Mouse (Mus musculus): ENCODE data around the gene Tepp.

Gene Tepp

DNA sequence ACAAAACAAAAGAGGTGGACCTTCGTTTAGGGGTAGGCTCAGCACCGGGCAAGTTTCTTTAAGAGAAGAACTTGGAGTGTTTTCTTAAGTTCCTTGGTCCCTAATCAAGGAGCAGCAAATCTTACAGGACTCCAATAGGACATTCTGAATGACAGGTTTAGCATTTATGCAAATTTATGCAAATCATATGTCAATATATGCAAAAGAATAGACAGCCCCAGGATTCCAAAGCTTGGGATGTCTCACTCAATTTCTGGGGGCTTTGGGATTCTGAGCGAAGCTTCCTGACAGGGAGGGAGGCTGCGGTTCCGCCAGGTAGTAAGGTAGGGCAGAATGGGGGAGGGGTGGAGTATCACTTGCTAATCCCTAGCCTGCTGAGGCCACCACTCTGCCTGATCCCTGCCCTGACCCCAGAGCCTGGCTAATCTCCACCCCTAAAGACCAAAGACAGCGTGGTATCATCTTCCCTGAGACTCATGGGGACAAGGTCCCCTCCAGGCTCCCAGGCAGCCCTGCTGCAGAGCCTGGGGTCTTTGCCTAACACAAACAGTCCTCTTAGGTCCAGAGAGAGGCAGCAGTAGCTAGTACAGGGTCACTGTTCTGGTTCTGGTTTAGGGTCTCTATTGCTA, at the start of gene Tepp:
TSS of gene Tepp (plus strand) at position 225 of the 629 bp plus-strand sequence.
- DNase-seq (ENCODE audit: low spot score in 2 of 2), result no peak

DNA sequence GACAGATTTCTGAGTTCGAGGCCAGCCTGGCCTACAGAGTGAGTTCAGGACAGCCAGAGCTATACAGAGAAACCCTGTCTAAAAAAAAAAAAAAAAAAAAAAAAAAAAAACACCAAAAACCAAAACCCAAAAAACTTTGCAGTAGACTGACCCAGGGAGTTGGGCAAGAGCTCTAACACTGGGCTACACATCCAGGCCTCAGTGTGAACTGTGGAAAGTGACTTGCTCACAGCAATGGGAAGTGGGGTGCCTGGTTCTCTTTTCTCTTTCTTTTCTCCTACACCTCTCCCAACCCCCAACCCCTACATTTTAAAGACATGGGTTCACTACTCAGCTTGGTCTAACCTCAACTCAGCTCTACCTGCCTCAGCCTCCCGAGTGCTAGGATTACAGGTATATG, 48.2 kb upstream of the Tepp start:
- DNase-seq (ENCODE audit: low spot score in 2 of 2), result no peak

DNA sequence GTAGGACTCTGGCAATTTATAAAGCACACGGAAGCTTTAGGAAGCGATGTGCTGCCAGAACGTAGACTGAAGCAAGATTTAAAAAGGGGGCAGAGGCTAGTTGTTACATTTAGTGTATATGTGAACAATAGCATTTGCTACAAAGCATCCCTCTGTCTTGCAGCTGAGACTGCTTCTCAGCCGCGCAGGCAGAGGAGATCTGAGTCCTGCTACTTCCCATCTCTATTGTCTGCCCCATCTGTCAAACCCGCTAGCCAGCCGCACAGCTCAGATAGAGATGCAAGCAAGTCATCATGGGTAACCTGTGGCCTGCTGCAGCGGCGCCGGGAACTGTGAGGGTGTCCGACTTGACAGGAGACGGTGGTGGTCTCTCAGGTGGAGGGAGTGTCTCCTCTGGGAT, 39.9 kb upstream of the Tepp start:
- no peak for DNase-seq (ENCODE audit: low spot score in 2 of 2)

DNA sequence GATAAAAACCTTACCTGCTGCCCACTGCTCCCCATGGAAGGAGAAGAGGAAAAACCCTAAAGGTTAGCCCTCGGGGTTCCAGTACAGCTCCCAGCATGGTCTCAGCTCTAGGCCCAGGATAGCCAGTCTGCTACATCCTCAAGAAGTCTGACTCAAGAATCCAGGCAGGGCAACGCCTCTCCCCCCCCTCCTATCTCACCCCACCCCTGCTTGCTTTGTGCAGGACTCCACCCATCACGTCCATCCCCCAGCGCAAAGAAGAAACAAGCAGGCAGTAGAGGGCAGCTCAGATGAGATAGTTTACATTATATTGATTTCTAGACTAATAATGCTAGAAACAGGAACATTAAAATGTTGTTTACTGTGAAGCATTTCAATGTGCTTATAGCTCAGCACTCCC, 38.5 kb upstream of the Tepp start:
- no peak for DNase-seq (ENCODE audit: low spot score in 2 of 2)

DNA sequence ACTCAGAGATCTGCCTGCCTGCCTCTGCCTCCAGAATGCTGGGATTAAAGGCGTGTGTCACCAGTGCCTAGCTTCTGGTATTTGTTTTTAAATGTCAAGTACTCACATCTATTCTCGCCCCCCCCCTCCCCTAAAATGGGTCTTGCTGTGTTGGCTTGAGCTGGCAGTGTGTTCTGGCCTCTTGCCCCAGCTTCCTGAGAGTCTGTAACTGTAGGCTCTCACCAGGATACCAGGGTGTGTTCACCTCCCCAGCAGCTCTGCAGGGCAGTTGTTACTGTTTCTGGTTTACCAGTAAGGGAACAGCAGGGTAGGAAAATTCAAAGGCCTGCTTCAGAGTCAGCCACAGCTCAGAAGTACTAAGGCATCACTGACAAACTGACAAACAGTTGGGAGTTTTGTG, 37.5 kb upstream of the Tepp start:
- DNase-seq (ENCODE audit: low spot score in 2 of 2), result no peak

DNA sequence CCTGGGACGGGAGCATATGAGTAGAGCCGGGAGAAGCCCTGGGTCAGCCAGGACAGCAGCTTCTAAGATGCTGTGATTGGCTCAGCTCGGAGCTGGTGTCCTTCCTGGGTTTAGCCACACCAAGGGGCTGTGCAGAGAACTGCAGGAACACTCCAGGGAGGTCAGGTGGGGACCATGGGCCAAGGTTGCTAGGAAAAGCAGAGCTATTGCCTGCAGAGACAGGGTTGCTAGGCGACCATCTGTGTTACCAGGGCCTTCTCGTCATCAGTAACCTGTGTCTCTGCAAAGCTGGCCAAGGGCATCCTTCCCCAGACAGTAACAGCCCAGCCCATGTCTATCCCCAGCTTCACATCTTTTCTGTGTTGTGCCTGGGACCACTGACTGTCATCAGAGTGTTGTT, 28.9 kb upstream of the Tepp start:
- no peak for DNase-seq (ENCODE audit: low spot score in 2 of 2)

DNA sequence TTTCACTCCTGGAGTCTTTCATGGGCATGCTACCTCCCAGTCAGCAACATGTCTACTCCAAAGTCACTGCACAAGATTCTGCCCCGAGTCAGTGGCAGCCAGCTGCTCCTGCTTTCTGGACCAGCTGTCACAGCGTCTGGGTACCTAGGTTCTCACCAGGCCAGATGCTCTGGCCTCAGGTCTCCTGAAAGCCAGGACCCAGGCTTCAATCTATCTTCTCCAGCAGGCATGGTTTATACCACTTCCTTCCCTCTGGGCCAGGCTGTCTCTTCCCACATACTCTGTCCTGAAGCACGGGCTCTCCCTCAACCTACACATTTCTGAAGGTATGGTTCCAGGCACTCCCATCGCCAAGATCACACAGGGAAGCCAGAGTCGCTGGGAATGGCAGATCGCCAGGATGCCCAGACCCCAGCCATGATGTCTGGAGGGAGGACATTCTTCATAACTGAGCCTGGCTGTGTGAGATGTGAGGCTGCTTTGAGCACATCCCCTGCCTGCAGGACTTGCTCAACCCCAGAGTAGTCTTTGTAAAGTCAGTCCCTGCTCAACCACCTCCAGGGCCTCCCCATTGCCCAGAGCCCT, 21.2 kb upstream of the Tepp start:
- DNase-seq (ENCODE audit: low spot score in 2 of 2), result no peak

DNA sequence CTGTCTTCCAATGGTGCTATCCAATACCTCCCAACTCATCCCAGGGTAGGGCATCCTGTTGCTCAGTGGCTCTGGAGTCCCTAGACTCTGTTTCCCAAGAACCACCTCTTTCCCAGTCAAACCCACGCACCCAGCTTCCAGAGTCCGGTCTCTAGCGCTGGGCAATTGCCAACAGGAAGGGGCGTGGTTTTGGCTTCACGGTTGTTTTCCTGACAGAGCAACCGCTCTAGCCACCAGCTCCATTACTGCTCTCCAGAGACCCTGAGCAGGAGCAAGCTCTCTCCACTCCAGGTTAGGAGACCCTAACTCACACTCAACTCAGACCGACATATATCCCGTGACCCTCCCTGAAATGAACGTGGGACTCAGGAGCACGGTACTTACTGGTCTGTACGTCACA, 17.2 kb upstream of the Tepp start:
- peak; percentile 67 to 88 for DNase-seq (ENCODE audit: low spot score in 2 of 2)

DNA sequence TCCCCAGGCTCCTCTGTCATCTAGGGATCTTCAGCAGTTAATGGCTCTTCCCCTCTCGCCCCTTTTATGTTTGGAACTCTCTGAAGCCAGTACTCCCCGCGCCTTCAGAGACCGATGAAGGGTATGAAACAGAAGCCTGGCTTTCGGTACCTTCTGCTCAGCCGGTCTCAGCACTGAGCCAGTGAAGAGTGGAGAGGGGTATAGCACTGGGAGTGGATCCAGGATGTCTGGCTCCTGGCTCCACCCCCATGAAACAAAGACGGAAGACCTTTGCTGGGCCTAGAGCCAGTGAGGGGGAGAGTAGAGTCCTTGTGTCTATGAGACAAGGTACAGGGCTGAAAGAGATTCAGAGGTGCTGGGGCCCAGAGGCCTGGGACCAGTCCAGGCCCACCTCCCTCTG, 16.5 kb upstream of the Tepp start:
- peak in 1 of 2 experiments; percentile 52 for DNase-seq (ENCODE audit: low spot score in 2 of 2)

DNA sequence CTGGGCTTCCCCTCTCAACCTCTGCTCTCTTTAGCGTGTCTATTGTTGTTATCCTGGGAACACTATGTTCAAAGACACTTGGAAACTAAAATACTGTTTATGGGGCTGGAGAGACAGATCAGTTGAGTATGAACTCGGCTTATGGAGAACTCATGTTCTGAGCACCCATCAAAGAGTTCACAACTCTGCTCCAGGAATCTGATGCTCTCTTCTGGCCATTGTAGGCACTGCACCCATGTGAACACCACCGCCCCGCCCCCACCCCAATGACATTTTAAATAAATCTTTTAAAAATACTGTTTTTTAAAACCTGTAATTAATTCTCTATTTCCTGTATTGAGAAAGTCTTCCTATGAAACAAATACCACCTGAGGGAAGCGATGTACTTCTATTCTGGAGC, 8.0 kb upstream of the Tepp start:
- DNase-seq (ENCODE audit: low spot score in 2 of 2), result no peak

DNA sequence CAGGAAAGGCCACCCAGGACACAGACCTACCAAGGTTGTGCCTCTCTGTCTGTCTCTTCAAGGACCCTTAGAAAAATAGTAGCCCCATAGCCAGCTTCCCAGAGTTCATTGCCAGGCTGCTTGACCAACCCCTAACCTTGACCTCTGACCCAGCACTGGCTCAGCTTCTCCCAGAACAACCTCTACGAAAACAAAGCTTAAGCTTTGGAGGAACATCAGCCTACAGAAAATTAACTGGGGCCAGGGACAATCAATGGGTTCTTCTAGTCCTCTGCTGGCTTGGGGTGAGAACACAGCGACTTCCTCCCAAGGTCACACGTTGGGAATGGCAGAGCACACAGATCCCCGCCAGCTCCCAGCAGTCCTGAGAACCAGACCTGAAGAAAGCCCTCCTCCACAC, 4.8 kb upstream of the Tepp start:
- no peak for DNase-seq (ENCODE audit: low spot score in 2 of 2)

DNA sequence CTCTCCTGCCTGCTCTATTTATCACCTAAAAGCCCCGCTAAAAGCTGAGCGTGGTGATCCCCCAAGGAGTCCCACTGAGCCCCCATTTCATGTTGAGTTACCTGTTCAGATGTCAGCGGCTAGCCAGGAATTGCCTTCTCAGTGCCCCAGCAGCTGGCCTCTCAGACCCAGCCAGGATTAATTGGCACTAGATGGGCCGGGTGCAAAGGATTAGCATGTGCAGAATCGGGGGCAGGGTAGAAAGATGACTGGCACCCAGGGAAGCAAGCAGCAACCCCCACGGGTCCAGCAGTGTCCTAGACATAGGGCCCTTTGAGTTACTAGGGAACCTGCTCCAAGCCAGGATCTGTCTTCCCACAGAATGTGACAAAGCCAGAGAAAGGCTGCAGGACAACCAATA, 3.9 kb upstream of the Tepp start, which contains the start of gene Cngb1:
TSS of gene Cngb1 (minus strand) at position 155 of the 400 bp plus-strand sequence.
- DNase-seq (ENCODE audit: low spot score in 2 of 2), result no peak

DNA sequence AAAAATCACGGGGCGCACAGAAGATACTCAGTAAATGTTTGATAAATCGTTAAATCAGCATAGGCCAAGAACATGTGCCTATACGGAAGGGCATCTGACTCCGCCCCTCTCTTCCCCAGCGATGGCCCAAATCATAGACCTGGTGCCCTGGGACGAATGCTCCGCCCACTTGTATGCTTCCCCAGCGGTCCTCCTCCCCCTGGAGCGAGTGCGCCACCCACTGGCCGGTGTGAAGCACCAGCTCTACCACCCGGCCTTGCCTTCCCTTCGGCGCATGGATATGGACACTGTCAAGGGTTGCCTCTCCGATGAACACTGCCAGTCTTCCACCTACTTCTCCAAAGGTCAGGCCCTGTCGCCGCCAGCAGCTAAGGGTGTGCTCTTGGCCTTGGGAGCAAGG, 2.5 kb downstream of the Tepp start:
- DNase-seq (ENCODE audit: low spot score in 2 of 2), result no peak

DNA sequence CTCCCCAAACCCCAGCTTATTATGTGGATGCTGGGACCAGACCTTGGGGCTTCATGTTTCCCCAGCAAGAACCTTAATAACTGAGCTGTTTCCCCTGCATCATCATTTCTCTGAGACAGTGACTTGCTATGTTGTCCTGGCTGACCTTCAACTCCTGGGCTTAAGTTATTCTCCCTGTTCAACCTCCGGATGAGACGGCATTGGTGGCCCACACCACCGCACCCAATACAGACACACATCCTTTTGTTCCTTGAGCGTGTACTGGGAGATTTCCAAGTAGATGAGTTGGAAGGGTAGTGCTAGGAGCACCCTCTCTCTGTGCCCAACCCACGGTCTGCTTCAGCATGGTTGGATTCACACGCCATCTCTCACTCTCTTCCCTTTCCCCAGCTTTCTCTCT, 3.5 kb downstream of the Tepp start:
- no peak for DNase-seq (ENCODE audit: low spot score in 2 of 2)

DNA sequence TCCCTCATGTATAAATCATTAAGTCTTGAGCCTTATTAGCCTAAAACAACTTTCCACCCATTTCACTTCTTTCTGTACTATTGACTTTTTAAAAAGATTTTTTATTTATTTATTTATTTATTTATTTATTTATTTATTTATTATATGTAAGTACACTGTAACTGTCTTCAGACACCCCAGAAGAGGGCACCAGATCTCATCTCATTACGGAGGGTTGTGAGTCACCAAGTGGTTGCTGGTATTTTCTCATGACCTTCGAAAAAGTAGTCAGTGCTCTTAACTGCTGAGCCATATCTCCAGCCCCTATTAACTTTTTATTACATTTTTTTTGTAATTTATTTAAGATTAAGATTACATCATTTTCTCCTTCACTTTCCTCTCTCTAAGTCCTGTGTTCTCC, 4.3 kb downstream of the Tepp start:
- no peak for DNase-seq (ENCODE audit: low spot score in 2 of 2)

DNA sequence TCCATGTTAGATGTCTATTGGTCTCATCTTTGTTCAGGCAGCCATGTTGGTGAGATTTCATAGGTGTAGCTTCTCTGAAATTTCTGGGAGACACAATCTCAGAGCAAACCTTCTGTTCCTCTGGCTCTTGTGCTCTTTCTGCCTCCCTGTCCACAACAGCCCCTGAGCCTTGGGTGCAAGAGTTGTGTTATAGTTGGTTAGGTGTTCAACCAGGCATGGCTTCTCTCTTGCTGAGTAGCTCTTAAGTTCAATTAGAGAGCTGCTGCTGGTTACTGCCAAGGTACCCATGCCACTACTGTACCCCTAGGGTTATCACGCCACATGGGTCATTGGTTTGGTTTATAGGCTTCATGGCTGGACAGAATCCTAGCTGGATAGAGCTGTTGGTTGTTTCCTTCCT, 5.0 kb downstream of the Tepp start:
- no peak for DNase-seq (ENCODE audit: low spot score in 2 of 2)

DNA sequence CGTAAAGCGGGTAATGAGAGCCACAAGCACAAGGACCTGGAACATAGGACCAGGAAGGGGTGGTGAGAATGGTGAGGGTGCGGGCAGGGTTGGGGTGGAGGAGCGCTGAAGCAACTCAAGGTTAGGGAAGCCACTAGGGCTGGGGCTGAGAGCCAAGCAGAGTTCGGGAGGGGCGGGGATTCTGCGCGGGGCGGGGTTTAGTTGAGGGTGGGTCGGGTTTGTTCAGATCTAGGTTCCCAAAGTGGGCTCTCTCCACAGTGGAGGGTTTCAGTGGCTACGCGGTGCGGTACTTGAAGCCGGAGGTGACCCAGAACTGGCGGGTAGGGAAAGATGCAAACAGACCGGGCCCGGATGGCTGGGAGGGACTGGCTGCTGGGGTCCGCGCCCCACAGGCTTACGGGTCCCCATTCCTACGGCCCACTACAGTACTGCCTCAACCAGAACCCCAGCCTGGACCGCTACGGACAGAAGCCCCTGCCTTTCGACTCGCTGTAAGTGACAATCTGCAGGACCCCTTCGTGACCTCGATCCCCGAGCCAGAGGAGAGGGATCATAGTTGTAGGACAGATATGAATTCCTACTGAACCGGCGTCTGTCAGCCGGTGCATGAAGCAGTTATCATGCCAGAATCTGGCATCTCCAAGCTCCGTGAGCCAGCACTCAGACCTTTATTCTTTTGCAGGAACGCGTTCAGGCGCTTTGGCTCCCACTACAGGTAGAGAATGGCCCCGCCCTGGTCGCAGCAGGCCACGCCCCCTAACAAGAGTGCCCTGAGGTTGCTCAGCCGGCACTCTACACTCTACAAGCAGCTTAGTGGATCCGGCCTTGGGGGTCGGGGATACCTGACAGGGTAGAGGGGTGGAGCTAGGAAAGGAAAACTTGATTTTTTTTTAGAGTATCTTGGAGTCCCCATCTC, 10.1 kb downstream of the Tepp start:
- peak; percentile 38 to 74 for DNase-seq (ENCODE audit: low spot score in 2 of 2)

DNA sequence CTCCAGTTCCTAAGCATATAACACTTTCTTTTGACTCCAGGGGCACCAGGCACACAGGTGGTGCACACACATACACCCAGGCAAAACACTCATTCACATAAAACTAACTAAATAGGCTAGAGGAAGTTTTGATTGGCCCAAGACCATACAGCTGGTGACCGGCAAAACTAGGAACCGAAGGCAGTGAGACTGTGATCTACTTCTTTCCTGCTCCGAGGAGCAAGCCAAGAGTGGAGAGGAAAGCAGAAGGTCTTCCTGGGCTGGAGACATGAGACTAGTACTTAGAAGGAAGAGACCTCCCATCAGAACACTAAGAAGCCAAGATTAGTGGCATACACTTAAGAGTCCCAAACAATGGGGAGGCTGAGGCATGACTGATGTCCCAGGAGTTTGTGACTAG, 12.8 kb downstream of the Tepp start:
- DNase-seq (ENCODE audit: low spot score in 2 of 2), result no peak

DNA sequence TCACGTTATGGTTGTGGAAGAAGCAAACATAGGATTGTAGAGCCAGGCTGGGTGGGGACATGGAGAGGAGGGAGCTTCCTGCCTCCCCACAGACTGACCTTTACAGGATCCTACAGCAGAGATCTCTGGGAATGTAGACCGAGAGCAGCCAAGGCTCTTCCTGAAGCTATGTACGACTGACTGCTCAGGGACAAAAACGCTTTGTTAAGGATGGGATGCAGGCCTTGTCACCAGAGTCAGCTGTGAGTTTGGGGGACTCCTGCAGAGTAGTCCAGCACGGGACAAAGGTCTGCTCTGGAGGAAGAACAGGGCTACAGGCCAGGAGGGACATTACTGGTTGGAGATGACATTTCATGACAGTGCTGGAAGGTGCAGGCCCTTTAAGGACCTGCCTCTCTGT, 14.3 kb downstream of the Tepp start:
- DNase-seq (ENCODE audit: low spot score in 2 of 2), result no peak

DNA sequence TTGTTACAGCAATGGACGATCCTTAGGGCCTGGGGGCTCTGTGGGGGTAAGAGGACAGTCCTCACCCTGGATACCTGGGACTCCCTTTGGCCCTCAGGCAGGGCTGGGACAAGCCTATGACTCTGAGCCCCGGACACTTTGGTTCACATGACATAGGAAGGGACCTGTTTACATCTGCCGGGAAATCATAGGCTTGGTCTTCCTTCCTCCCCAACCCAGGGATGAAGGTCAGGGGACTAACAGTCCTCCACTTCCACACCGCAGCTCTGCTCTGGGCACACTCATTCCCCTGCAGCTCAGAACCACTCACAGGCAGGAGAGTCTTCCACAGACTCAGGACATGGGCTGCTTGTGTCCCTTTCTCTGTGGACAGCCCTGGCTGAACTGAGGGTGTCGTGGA, 16.5 kb downstream of the Tepp start:
- no peak for DNase-seq (ENCODE audit: low spot score in 2 of 2)

DNA sequence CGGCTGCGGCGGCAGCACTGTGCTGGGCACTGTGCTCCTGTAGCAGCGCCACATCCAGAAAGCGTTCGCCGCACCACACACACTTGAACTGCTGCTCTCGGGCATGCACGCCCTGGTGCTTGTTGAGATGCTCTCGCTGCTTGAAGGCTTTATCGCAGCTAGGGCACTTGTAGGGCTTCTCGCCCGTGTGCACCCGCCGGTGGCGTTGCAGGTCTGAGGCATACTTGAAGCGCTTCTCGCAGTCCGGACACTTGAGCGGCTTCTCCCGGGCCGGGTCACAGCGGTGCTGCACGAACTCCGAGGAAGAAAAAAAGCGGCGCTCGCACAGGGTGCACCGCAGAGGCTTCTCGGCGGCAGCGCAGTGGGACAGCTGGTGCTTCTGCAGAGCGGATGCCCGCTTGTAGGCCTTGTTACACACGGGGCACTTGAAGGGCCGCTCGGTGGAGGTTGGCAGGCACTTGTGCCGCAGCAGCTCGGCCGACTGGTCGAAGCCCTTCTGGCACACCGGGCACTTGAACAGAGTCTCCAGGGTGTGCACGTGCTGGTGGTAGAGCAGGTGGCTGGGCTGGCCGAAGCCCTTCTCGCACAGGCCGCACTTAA, 17.6 kb downstream of the Tepp start:
- DNase-seq (ENCODE audit: low spot score in 2 of 2), result no peak

DNA sequence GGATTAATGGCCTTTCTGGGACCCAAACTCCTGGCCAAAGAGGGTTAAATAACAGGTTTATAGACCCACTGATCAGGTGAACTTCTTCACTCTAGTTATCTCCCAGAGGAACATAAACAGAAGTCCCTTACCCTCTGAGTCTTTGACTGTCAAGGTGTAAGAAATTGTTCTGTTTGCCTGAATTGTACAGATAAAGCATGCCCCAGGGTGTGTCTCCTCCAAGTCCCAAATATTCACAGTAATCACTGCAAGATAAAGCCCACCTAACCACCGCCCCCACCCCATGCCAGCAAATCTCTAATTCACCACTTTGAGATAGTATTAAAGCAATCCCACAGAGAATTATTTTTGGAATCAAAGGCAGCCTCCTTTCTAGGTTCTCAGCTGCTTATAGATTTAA, 20.0 kb downstream of the Tepp start:
- DNase-seq (ENCODE audit: low spot score in 2 of 2), result no peak

Measured in urinary bladder, postnatal 4 days (tissue).